Mouse (Mus musculus) ES-Bruce4 (cell line): Measurements from ENCODE around the gene Rassf8.

Experiments
- CTCF ChIP-seq: IDR thresholded peaks from one replicate; pipeline ENCODE4 v1.8.1; 2011; ENCODE audit warnings: low read depth, low read length
- EP300 ChIP-seq: IDR thresholded peaks from 2 replicates; pipeline ENCODE4 v1.6.1; 2011; ENCODE audit warnings: low read depth, low read length; ENCODE audit not compliant: insufficient read depth
- POLR2A ChIP-seq: IDR thresholded peaks from one replicate; pipeline ENCODE4 v1.8.1; 2011; ENCODE audit warnings: low read length; ENCODE audit not compliant: insufficient read depth

DNA sequence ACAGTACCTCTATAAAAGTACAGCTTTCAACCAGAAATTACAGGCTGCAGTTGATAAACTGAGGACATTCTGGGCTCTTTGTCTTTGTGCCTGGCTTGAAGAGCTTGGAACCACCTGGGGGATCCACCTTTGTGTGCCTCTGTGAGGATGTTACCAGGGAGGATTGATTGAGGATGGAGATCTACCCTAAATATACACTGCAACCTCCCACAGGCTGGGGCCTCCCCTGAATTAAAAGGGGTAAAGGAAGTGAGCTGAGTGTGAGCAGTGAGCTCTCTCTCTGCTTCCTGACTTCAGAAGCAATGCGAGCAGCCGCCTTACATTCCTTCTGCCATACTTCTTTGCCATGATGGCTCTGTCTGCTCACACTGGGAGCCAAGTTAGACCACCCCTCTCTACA is 10.4 kb upstream of the Rassf8 start:
- TF ChIP-seq CTCF (no peak), POLR2A (no peak), EP300 (no peak)
